Mouse (Mus musculus) hindbrain, embryonic 12.5 days (tissue): ENCODE measurements at regions not wholly inside any gene's neighbourhood (a gene's known extent, or its start where the extent isn't known, plus 50 kb on each side); places are given as distances from the start of the nearest gene placed in this dataset.

Experiments used
- ATAC-seq: fragments of 200-750 bp; cut with Nextera tagmentation; 2 replicates; pipeline ENCODE4 v1.8.0; 2017; ENCODE audit warnings: moderate TSS enrichment; ENCODE audit not compliant: low FRiP score
- H3K27ac ChIP-seq: fragments of 300-500 bp; sonication (generic); 2 replicates; pipeline ENCODE4 v1.5.1; 2016; ENCODE audit warnings: mild to moderate bottlenecking
- H3K27me3 ChIP-seq: fragments of 300-500 bp; sonication (generic); 2 replicates; pipeline ENCODE4 v1.6.1; 2016; ENCODE audit warnings: mild to moderate bottlenecking
- H3K36me3 ChIP-seq: fragments of 300-500 bp; sonication (generic); 2 replicates; pipeline ENCODE4 v1.6.1; 2016; ENCODE audit warnings: mild to moderate bottlenecking
- H3K4me1 ChIP-seq: fragments of 300-500 bp; sonication (generic); 2 replicates; pipeline ENCODE4 v1.6.1; 2016
- H3K4me2 ChIP-seq: fragments of 300-500 bp; sonication (generic); replicated peaks from 2 replicates; pipeline ENCODE4 v1.6.1; 2016; ENCODE audit warnings: mild to moderate bottlenecking
- H3K4me3 ChIP-seq: fragments of 300-500 bp; sonication (generic); 2 replicates; pipeline ENCODE4 v1.5.1; 2016; ENCODE audit warnings: mild to moderate bottlenecking
- H3K9ac ChIP-seq: fragments of 300-500 bp; sonication (generic); 2 replicates; pipeline ENCODE4 v1.6.1; 2016; ENCODE audit warnings: mild to moderate bottlenecking, moderate library complexity
- H3K9me3 ChIP-seq: fragments of 300-500 bp; sonication (generic); replicated peaks from 2 replicates; pipeline ENCODE4 v1.6.1; 2016; ENCODE audit warnings: mild to moderate bottlenecking
- WGBS: fragments of 180-500 bp; shearing (Covaris S2); methylation state at CpG from one replicate; pipeline ENCODE4 v1.1.7; 2016; 5-methylcytosine and 5-hydroxymethylcytosine counted together

- WGBS: 73% methylated on average over 1 of the region's 1 CpGs
- Histone ChIP-seq H3K9me3 (no peaks in the 10 kb centered on the region), H3K4me1 (no peaks in the 10 kb centered on the region), H3K36me3 (no peaks in the 10 kb centered on the region), H3K27ac (no peak overlapping the region), H3K9ac (no peak overlapping the region), H3K4me2 (no peak overlapping the region), H3K4me3 (no peak overlapping the region), H3K27me3 (no peaks in the 10 kb centered on the region)
- no peak for ATAC-seq
Measured at GRCm38 (mm10) chr4:97283099-97283498, 100.1 kb upstream of the Gm10192 start.

GRCm38 (mm10) chr4:97282643-97283042 lies 99.7 kb upstream of the Gm10192 start:
- Histone ChIP-seq H3K4me3 (no peak overlapping the region), H3K36me3 (no peaks in the 10 kb centered on the region), H3K27me3 (no peaks in the 10 kb centered on the region), H3K27ac (no peak overlapping the region), H3K4me2 (no peak overlapping the region), H3K9ac (no peak overlapping the region), H3K4me1 (no peaks in the 10 kb centered on the region), H3K9me3 (no peaks in the 10 kb centered on the region)
- WGBS: 80% methylated on average over 3 of the region's 3 CpGs
- ATAC-seq: no peak

- Histone ChIP-seq H3K27ac (no peak overlapping the region), H3K4me2 (no peak overlapping the region), H3K9me3 (no peaks in the 10 kb centered on the region), H3K27me3 (no peaks in the 10 kb centered on the region), H3K4me3 (no peak overlapping the region), H3K4me1 (no peaks in the 10 kb centered on the region), H3K9ac (no peak overlapping the region), H3K36me3 (no peaks in the 10 kb centered on the region)
- WGBS: 68% methylated on average over 4 of the region's 4 CpGs
- peak; percentile 54; the same call in 1 of the 2 replicates for ATAC-seq
Measured at GRCm38 (mm10) chr4:97281126-97281779, 98.3 kb upstream of the Gm10192 start.

GRCm38 (mm10) chr4:97280712-97281111 lies 97.7 kb upstream of the Gm10192 start:
- Histone ChIP-seq H3K36me3 (no peaks in the 10 kb centered on the region), H3K4me3 (no peak overlapping the region), H3K9me3 (no peaks in the 10 kb centered on the region), H3K9ac (no peak overlapping the region), H3K4me2 (no peak overlapping the region), H3K4me1 (no peaks in the 10 kb centered on the region), H3K27ac (no peak overlapping the region), H3K27me3 (no peaks in the 10 kb centered on the region)
- ATAC-seq: no peak
- WGBS: 44% methylated on average over 3 of the region's 3 CpGs

GRCm38 (mm10) chr4:97236945-97237344 lies 54.0 kb upstream of the Gm10192 start:
- Histone ChIP-seq H3K27ac (no peak overlapping the region), H3K9me3 (no peaks in the 10 kb centered on the region), H3K9ac (no peak overlapping the region), H3K4me3 (no peak overlapping the region), H3K4me1 (peaks cover 7% of the 10 kb centered on the region), H3K4me2 (no peak overlapping the region), H3K27me3 (no peaks in the 10 kb centered on the region), H3K36me3 (no peaks in the 10 kb centered on the region)
- ATAC-seq: no peak
- WGBS: 73% methylated on average over 4 of the region's 4 CpGs

- Histone ChIP-seq H3K27ac (no peak overlapping the region), H3K4me1 (peaks cover 7% of the 10 kb centered on the region), H3K4me3 (no peak overlapping the region), H3K9me3 (no peaks in the 10 kb centered on the region), H3K4me2 (no peak overlapping the region), H3K9ac (no peak overlapping the region), H3K36me3 (no peaks in the 10 kb centered on the region), H3K27me3 (no peaks in the 10 kb centered on the region)
- WGBS: 51% methylated on average over 1 of the region's 1 CpGs
- ATAC-seq: no peak; the same call in 1 of the 2 replicates
Measured at GRCm38 (mm10) chr4:97236384-97236783, 53.4 kb upstream of the Gm10192 start.

- peak; percentile 89 for ATAC-seq
- Histone ChIP-seq H3K4me3 (no peak overlapping the region), H3K27ac (no peak overlapping the region), H3K9ac (no peak overlapping the region), H3K4me2 (no peak overlapping the region), H3K4me1 (peaks cover 7% of the 10 kb centered on the region), H3K36me3 (no peaks in the 10 kb centered on the region), H3K9me3 (no peaks in the 10 kb centered on the region), H3K27me3 (no peaks in the 10 kb centered on the region)
- 45% methylated on average over 2 of the region's 2 CpGs for WGBS
Measured at GRCm38 (mm10) chr4:97235945-97236383, 53.0 kb upstream of the Gm10192 start.
